Mouse (Mus musculus) adrenal gland, postnatal 4 days (tissue): ENCODE results near the gene Smad6. TPM values are rescaled to one million over a fixed set of nuclear protein-coding genes. Genes with fewer than 3 reads are reported as not detected.

Source experiments
- DNase-seq, 2 experiments: peaks; one replicate each; pipeline ENCODE4 v3.0.0; 2021 to 2022; ENCODE audit warnings: low spot score in 2 of 2, mixed read lengths in 2 of 2
- total RNA-seq, 2 experiments: library from RNA; stranded (reverse); gene quantifications; 2 replicates each; pipeline ENCODE4 v1.2.3; 2021

The Smad6 gene
- total RNA-seq, 2 experiments from 2014 or later = 28.8 to 32.9 TPM

- DNase-seq = peak; percentile 96
Observed at GRCm38 (mm10) chr9:64022562-64023366, 905 bp upstream of the Smad6 start.

GRCm38 (mm10) chr9:64021319-64021850 is 474 bp downstream of the Smad6 start:
- DNase-seq = no peak

GRCm38 (mm10) chr9:64020606-64021318 is 1.1 kb downstream of the Smad6 start:
- DNase-seq = no peak

- DNase-seq = no peak
Observed at GRCm38 (mm10) chr9:64020171-64020605, 1.7 kb downstream of the Smad6 start.

GRCm38 (mm10) chr9:64019036-64019886 is 2.6 kb downstream of the Smad6 start:
- no peak for DNase-seq

GRCm38 (mm10) chr9:64017861-64018793 is 3.7 kb downstream of the Smad6 start:
- DNase-seq = peak in 1 of 2 experiments; percentile 45

- no peak for DNase-seq
Observed at GRCm38 (mm10) chr9:64016648-64017400, 5.0 kb downstream of the Smad6 start.

- no peak for DNase-seq
Observed at GRCm38 (mm10) chr9:64016092-64016491, 5.8 kb downstream of the Smad6 start.

- DNase-seq = no peak
Observed at GRCm38 (mm10) chr9:64014801-64015200, 7.1 kb downstream of the Smad6 start.

- DNase-seq = no peak
Observed at GRCm38 (mm10) chr9:64011356-64011755, 10.5 kb downstream of the Smad6 start.

GRCm38 (mm10) chr9:64002981-64003380 is 18.9 kb downstream of the Smad6 start:
- DNase-seq = no peak

- DNase-seq = no peak
Observed at GRCm38 (mm10) chr9:64001081-64001480, 20.8 kb downstream of the Smad6 start.

GRCm38 (mm10) chr9:64000085-64000484 is 21.8 kb downstream of the Smad6 start:
- no peak for DNase-seq

GRCm38 (mm10) chr9:63999194-63999593 is 22.7 kb downstream of the Smad6 start:
- DNase-seq = no peak

- DNase-seq = no peak
Observed at GRCm38 (mm10) chr9:63998026-63998425, 23.8 kb downstream of the Smad6 start.

GRCm38 (mm10) chr9:63997439-63997838 is 24.4 kb downstream of the Smad6 start:
- no peak for DNase-seq

- DNase-seq = no peak
Observed at GRCm38 (mm10) chr9:63993256-63993655, 28.6 kb downstream of the Smad6 start.

- DNase-seq = no peak
Observed at GRCm38 (mm10) chr9:63992761-63993160, 29.1 kb downstream of the Smad6 start.

GRCm38 (mm10) chr9:63991193-63991592 is 30.7 kb downstream of the Smad6 start:
- DNase-seq = no peak
